Mouse (Mus musculus): ENCODE measurements around the gene Atp6v1c2. TPM values are rescaled to one million over a fixed set of nuclear protein-coding genes. Genes with fewer than 3 reads are reported as not detected.
A peak's percentile ranks its signal among the peaks of the same experiment; 100 is the strongest.

Gene Atp6v1c2
- polyA plus RNA-seq, 1 experiment from 2014 or later = 0.35 TPM

Small RNAs within 50 kb of the gene (microRNA-seq; reads per million reads assigned to microRNA genes)
- 11.6 reads per million, percentile 26 among the genes with 10 or more reads in this experiment for gene Mir3066

Other genes starting within 250 kb of the Atp6v1c2 start
- 0.13 and 0.14 TPM in 2 replicates for gene Kcnf1, start 152.5 kb downstream of the Atp6v1c2 start, polyA plus RNA-seq (2015; fragmentation: Nextera tagmentation; extraction: Ambion mirVana)
- 313 and 351 TPM in 2 replicates for gene Pdia6, start 62.8 kb downstream of the Atp6v1c2 start, polyA plus RNA-seq (2015; fragmentation: Nextera tagmentation; extraction: Ambion mirVana)
- gene Nol10, start 19.1 kb upstream of the Atp6v1c2 start, polyA plus RNA-seq (2015; fragmentation: Nextera tagmentation; extraction: Ambion mirVana) = 11.2 and 13.0 TPM in 2 replicates
- gene Odc1, start 215.4 kb upstream of the Atp6v1c2 start, polyA plus RNA-seq (2015; fragmentation: Nextera tagmentation; extraction: Ambion mirVana) = 94.3 and 125 TPM in 2 replicates

All from heart, embryonic 15.5 days (tissue).